8 mouse cellular contexts compared by ENCODE assay signal in genomic region chr5:98180461-98180887, GRCm38 (mm10). TPM values are rescaled to one million over a fixed set of nuclear protein-coding genes. Genes with fewer than 3 reads are reported as not detected.
DNase-seq lines count a peak whose midpoint lies in the region; ATAC-seq lines count a peak whose summit lies in the region.
"Had no signal": no experiment of that assay in that cellular context is flagged by ENCODE, and none has a peak within 500 bp of the region (broad histone marks: within the 10 kb centered on the region; RNA-seq: fewer than 3 reads in every experiment).

No protein-coding gene starts in this region.

- no peaks in the 10 kb centered on the region for H3K9me3 ChIP-seq in embryonic facial prominence, embryonic 13.5 days
- H3K9me3 ChIP-seq: liver, embryonic 15.5 days had no signal

- H3K9ac ChIP-seq in embryonic facial prominence, embryonic 13.5 days, result 0 out of 2 replicates have a peak overlapping the region, but pooled peaks have one; percentile 11
- H3K9ac ChIP-seq: liver, embryonic 15.5 days had no signal

- peak; percentile 31 to 36 for DNase-seq in B cell, adult 2 months
- DNase-seq in CD4-positive helper T cell, adult 2 months (ENCODE audit: low read depth, low spot score), result peak; percentile 3
- DNase-seq in left cerebral cortex, postnatal 14 days (ENCODE audit: low spot score in 2 of 2), result peak; percentile 69 to 70
- peak; percentile 77 for DNase-seq in retina, embryonic 14.5 days (ENCODE audit: low spot score)
- DNase-seq in urinary bladder, postnatal 14 days (ENCODE audit: low spot score), result no peak

- no peak for ATAC-seq in embryonic facial prominence, embryonic 13.5 days (ENCODE audit: insufficient number of reproducible peaks, insufficient read depth, low FRiP score, low TSS enrichment, low read depth)
- no peak for ATAC-seq in granulocyte monocyte progenitor cell, adult 5-6 weeks (replicated peaks; ENCODE audit: poor library complexity, severe bottlenecking)

- 0% methylated on average over 19 of the region's 19 CpGs for WGBS in embryonic facial prominence, embryonic 13.5 days

- H3K4me2 ChIP-seq in embryonic facial prominence, embryonic 13.5 days, result peak overlapping the region; percentile 37
- H3K4me2 ChIP-seq: liver, embryonic 15.5 days had no signal

- H3K27ac ChIP-seq in embryonic facial prominence, embryonic 13.5 days, result no peak overlapping the region
- H3K27ac ChIP-seq: liver, embryonic 15.5 days had no signal

- intact Hi-C loops in left cerebral cortex, postnatal 14 days (cut with DNase I), result loop anchor here (10.0 kb wide), 1 partner anchor 536 kb away; no protein-coding TSS in a partner anchor

- peaks cover 21% of the 10 kb centered on the region for H3K4me1 ChIP-seq in embryonic facial prominence, embryonic 13.5 days

- H3K36me3 ChIP-seq in embryonic facial prominence, embryonic 13.5 days, result no peaks in the 10 kb centered on the region
- H3K36me3 ChIP-seq: liver, embryonic 15.5 days had no signal

- peaks cover 99% of the 10 kb centered on the region for H3K27me3 ChIP-seq in embryonic facial prominence, embryonic 13.5 days

- H3K4me3 ChIP-seq in embryonic facial prominence, embryonic 13.5 days, result peak overlapping the region; percentile 20
- H3K4me3 ChIP-seq: liver, embryonic 15.5 days had no signal

RNA-seq across cellular contexts. Expression of gene Prdm8, which starts 13.5 kb away (rescaled TPM):
- polyA plus RNA-seq in embryonic facial prominence, embryonic 13.5 days (2015; fragmentation: Nextera tagmentation; extraction: Ambion mirVana), result 0.11 and 0.21 TPM in 2 replicates
- total RNA-seq in left cerebral cortex, postnatal 14 days (2021), result 10 to 100 TPM; 44.0 to 45.1 TPM
- total RNA-seq in granulocyte monocyte progenitor cell, adult 5-6 weeks (2014; fragmentation: Nextera tagmentation), result not detected in 2 replicates
- total RNA-seq in granulocyte monocyte progenitor cell, adult 5-6 weeks (2017), result not detected in 2 replicates
- polyA plus RNA-seq: liver, embryonic 15.5 days had no signal

Comparison
In these comparisons a context has a peak if more than half of its experiments do, and no peak if none do; other contexts are left out.
1. RNA of gene Prdm8, which starts 13.5 kb away (total RNA-seq): 44.0 to 45.1 TPM in left cerebral cortex, postnatal 14 days; not detected in granulocyte monocyte progenitor cell, adult 5-6 weeks; every median in the first group is over 10 times any median in the second.